Mouse (Mus musculus) hindbrain, embryonic 14.5 days (tissue): Measurements from ENCODE around the gene Ppa2. TPM values are rescaled to one million over a fixed set of nuclear protein-coding genes. Genes with fewer than 3 reads are reported as not detected.

Experiments
- ATAC-seq: fragments of 200-750 bp; cut with Nextera tagmentation; 2 replicates; pipeline ENCODE4 v1.8.0; 2017; ENCODE audit warnings: moderate number of reproducible peaks, mild to moderate bottlenecking, moderate TSS enrichment, moderate library complexity; ENCODE audit not compliant: low FRiP score
- DNase-seq: peaks from one replicate; pipeline ENCODE4 v3.0.0-alpha.2; 2015; ENCODE audit warnings: low spot score
- H3K27ac ChIP-seq: fragments of 300-500 bp; sonication (generic); 2 replicates; pipeline ENCODE4 v1.5.1; 2014; ENCODE audit warnings: mild to moderate bottlenecking, moderate library complexity
- H3K27me3 ChIP-seq: fragments of 300-500 bp; sonication (generic); 2 replicates; pipeline ENCODE4 v1.6.1; 2014; ENCODE audit warnings: mild to moderate bottlenecking, low read length, mixed read lengths; ENCODE audit not compliant: control insufficient read depth, insufficient read depth
- H3K36me3 ChIP-seq: fragments of 300-500 bp; sonication (generic); replicated peaks from 2 replicates; pipeline ENCODE4 v1.6.1; 2014; ENCODE audit not compliant: control insufficient read depth, insufficient read depth
- H3K4me1 ChIP-seq: fragments of 300-500 bp; sonication (generic); replicated peaks from 2 replicates; pipeline ENCODE4 v1.6.1; 2014; ENCODE audit warnings: antibody characterized with exemption, low read length, mixed read lengths; ENCODE audit not compliant: control insufficient read depth, insufficient read depth
- H3K4me2 ChIP-seq: fragments of 300-500 bp; sonication (generic); replicated peaks from 2 replicates; pipeline ENCODE4 v1.6.1; 2014; ENCODE audit warnings: mild to moderate bottlenecking, moderate library complexity
- H3K4me3 ChIP-seq: fragments of 300-500 bp; sonication (generic); replicated peaks from 2 replicates; pipeline ENCODE4 v1.5.1; 2014; ENCODE audit warnings: mild to moderate bottlenecking, low read length
- H3K9ac ChIP-seq: fragments of 300-500 bp; sonication (generic); 2 replicates; pipeline ENCODE4 v1.6.1; 2014
- H3K9me3 ChIP-seq: fragments of 300-500 bp; sonication (generic); 2 replicates; pipeline ENCODE4 v1.6.1; 2016; ENCODE audit warnings: low read length; ENCODE audit not compliant: control insufficient read depth
- WGBS: fragments of 180-500 bp; shearing (Covaris S2); extraction: QIAGEN DNeasy Blood & Tissue Kit; methylation state at CpG from one replicate; pipeline ENCODE4 v1.1.7; 2014; 5-methylcytosine and 5-hydroxymethylcytosine counted together
- polyA plus RNA-seq: library from polyadenylated mRNA; unstranded; fragments of >200 nt; fragmentation: Nextera tagmentation; extraction: Ambion mirVana; gene quantifications from 2 replicates; pipeline ENCODE4 v1.2.1, GENCODE M21; 2014

Gene Ppa2
- polyA plus RNA-seq, 1 experiment from 2014 or later, result 80.1 TPM

- Histone ChIP-seq H3K4me3 (no peak overlapping the region), H3K9ac (no peak overlapping the region), H3K4me1 (no peaks in the 10 kb centered on the region), H3K36me3 (no peaks in the 10 kb centered on the region), H3K27ac (no peak overlapping the region), H3K4me2 (no peak overlapping the region), H3K27me3 (no peaks in the 10 kb centered on the region), H3K9me3 (no peaks in the 10 kb centered on the region)
- ATAC-seq (no peak), DNase-seq (no peak)
- WGBS, result 89% methylated on average over 4 of the region's 4 CpGs
Measured at GRCm38 (mm10) chr3:133403849-133404248, 93.9 kb downstream of the Ppa2 start.

- no peak for ATAC-seq
- H3K4me2 ChIP-seq, result no peak overlapping the region
- no peaks in the 10 kb centered on the region for H3K4me1 ChIP-seq
Measured at GRCm38 (mm10) chr3:133405636-133406035, 95.7 kb downstream of the Ppa2 start.

GRCm38 (mm10) chr3:133406248-133406647, 96.3 kb downstream of the Ppa2 start:
- ATAC-seq (no peak), DNase-seq (no peak)
- no peak overlapping the region for H3K4me2 ChIP-seq
- no peaks in the 10 kb centered on the region for H3K9me3 ChIP-seq
- no peaks in the 10 kb centered on the region for H3K4me1 ChIP-seq
- no peaks in the 10 kb centered on the region for H3K36me3 ChIP-seq
- 87% methylated on average over 5 of the region's 5 CpGs for WGBS
- no peak overlapping the region for H3K27ac ChIP-seq
- H3K27me3 ChIP-seq, result no peaks in the 10 kb centered on the region
- no peak overlapping the region for H3K9ac ChIP-seq
- H3K4me3 ChIP-seq, result no peak overlapping the region

More at GRCm38 (mm10) chr3:133405636-133406035, 95.7 kb downstream of the Ppa2 start:
- DNase-seq, result no peak
- no peaks in the 10 kb centered on the region for H3K9me3 ChIP-seq
- H3K4me3 ChIP-seq, result no peak overlapping the region
- no peak overlapping the region for H3K27ac ChIP-seq
- H3K27me3 ChIP-seq, result no peaks in the 10 kb centered on the region
- H3K36me3 ChIP-seq, result no peaks in the 10 kb centered on the region
- H3K9ac ChIP-seq, result no peak overlapping the region
- WGBS, result 87% methylated on average over 3 of the region's 3 CpGs

- WGBS, result 68% methylated on average over 4 of the region's 4 CpGs
- Histone ChIP-seq H3K9me3 (no peaks in the 10 kb centered on the region), H3K36me3 (no peaks in the 10 kb centered on the region), H3K27ac (no peak overlapping the region), H3K4me2 (no peak overlapping the region), H3K4me1 (no peaks in the 10 kb centered on the region), H3K4me3 (no peak overlapping the region), H3K9ac (no peak overlapping the region), H3K27me3 (no peaks in the 10 kb centered on the region)
- ATAC-seq, result peak; percentile 57
- no peak for DNase-seq
Measured at GRCm38 (mm10) chr3:133411123-133411675, 101.3 kb downstream of the Ppa2 start.

GRCm38 (mm10) chr3:133411768-133412167, 101.9 kb downstream of the Ppa2 start:
- no peak overlapping the region for H3K4me2 ChIP-seq
- no peaks in the 10 kb centered on the region for H3K27me3 ChIP-seq
- no peak for DNase-seq
- no peaks in the 10 kb centered on the region for H3K4me1 ChIP-seq
- WGBS, result 90% methylated on average over 8 of the region's 8 CpGs
- H3K36me3 ChIP-seq, result no peaks in the 10 kb centered on the region
- H3K27ac ChIP-seq, result no peak overlapping the region
- H3K9ac ChIP-seq, result no peak overlapping the region
- H3K9me3 ChIP-seq, result no peaks in the 10 kb centered on the region
- no peak for ATAC-seq
- no peak overlapping the region for H3K4me3 ChIP-seq

- Histone ChIP-seq H3K9me3 (no peaks in the 10 kb centered on the region), H3K36me3 (no peaks in the 10 kb centered on the region), H3K9ac (no peak overlapping the region), H3K4me1 (no peaks in the 10 kb centered on the region), H3K4me3 (no peak overlapping the region), H3K4me2 (no peak overlapping the region), H3K27me3 (no peaks in the 10 kb centered on the region), H3K27ac (no peak overlapping the region)
- DNase-seq (no peak), ATAC-seq (no peak)
- WGBS, result 88% methylated on average over 4 of the region's 4 CpGs
Measured at GRCm38 (mm10) chr3:133414747-133415146, 104.8 kb downstream of the Ppa2 start.

- Histone ChIP-seq H3K4me2 (no peak overlapping the region), H3K27me3 (no peaks in the 10 kb centered on the region), H3K4me3 (no peak overlapping the region), H3K36me3 (no peaks in the 10 kb centered on the region), H3K27ac (no peak overlapping the region), H3K9me3 (no peaks in the 10 kb centered on the region), H3K4me1 (no peaks in the 10 kb centered on the region), H3K9ac (no peak overlapping the region)
- DNase-seq (no peak), ATAC-seq (no peak)
Measured at GRCm38 (mm10) chr3:133423073-133423472, 113.2 kb downstream of the Ppa2 start.

Other genes with a start within 250 kb of the Ppa2 start
- gene Ints12, start 218.3 kb upstream of the Ppa2 start, polyA plus RNA-seq, result 17.6 and 18.2 TPM in 2 replicates
- 3.8 and 4.6 TPM in 2 replicates for gene Gstcd, start 218.1 kb upstream of the Ppa2 start, polyA plus RNA-seq
- 0.04 and 0.07 TPM in 2 replicates for gene Arhgef38, start 75.2 kb upstream of the Ppa2 start, polyA plus RNA-seq
- gene Tet2, start 235.0 kb downstream of the Ppa2 start, polyA plus RNA-seq, result 17.0 and 20.0 TPM in 2 replicates